Mouse (Mus musculus) liver, embryonic 11.5 days (tissue): ENCODE results near the gene Efl1. TPM values are rescaled to one million over a fixed set of nuclear protein-coding genes. Genes with fewer than 3 reads are reported as not detected.

Experiments used
- ATAC-seq: fragments of 200-750 bp; cut with Nextera tagmentation; replicated peaks from 2 replicates; pipeline ENCODE4 v1.8.0; 2017; ENCODE audit warnings: moderate number of reproducible peaks, mild to moderate bottlenecking, moderate TSS enrichment, moderate library complexity; ENCODE audit not compliant: low FRiP score
- DNase-seq: peaks from one replicate; pipeline ENCODE4 v3.0.0-alpha.2; 2017; ENCODE audit warnings: low spot score
- H3K27ac ChIP-seq: fragments of 300-500 bp; sonication (generic); 2 replicates; pipeline ENCODE4 v1.5.1; 2014; ENCODE audit warnings: mild to moderate bottlenecking, low read depth, low read length, control low read depth
- H3K27me3 ChIP-seq: fragments of 300-500 bp; sonication (generic); replicated peaks from 2 replicates; pipeline ENCODE4 v1.6.1; 2014; ENCODE audit warnings: low read length, mixed read lengths; ENCODE audit not compliant: control insufficient read depth, insufficient read depth
- H3K36me3 ChIP-seq: fragments of 300-500 bp; sonication (generic); 2 replicates; pipeline ENCODE4 v1.6.1; 2014; ENCODE audit warnings: mild to moderate bottlenecking, low read length, moderate library complexity, mixed read lengths; ENCODE audit not compliant: control insufficient read depth, insufficient read depth
- H3K4me1 ChIP-seq: fragments of 300-500 bp; sonication (generic); replicated peaks from 2 replicates; pipeline ENCODE4 v1.6.1; 2014; ENCODE audit warnings: low read length, mixed read lengths; ENCODE audit not compliant: control insufficient read depth, insufficient read depth
- H3K4me2 ChIP-seq: fragments of 300-500 bp; sonication (generic); 2 replicates; pipeline ENCODE4 v1.6.1; 2014; ENCODE audit warnings: mild to moderate bottlenecking, control low read depth, moderate library complexity
- H3K4me3 ChIP-seq: fragments of 300-500 bp; sonication (generic); 2 replicates; pipeline ENCODE4 v1.5.1; 2014; ENCODE audit warnings: low read depth, low read length, control low read depth
- H3K9ac ChIP-seq: fragments of 300-500 bp; sonication (generic); 2 replicates; pipeline ENCODE4 v1.6.1; 2014; ENCODE audit warnings: low read depth, low read length, control low read depth
- H3K9me3 ChIP-seq: fragments of 300-500 bp; sonication (generic); 2 replicates; pipeline ENCODE4 v1.6.1; 2016; ENCODE audit warnings: low read length, inconsistent platforms, mixed read lengths; ENCODE audit not compliant: control insufficient read depth
- WGBS: fragments of 180-500 bp; shearing (Covaris S2); extraction: QIAGEN DNeasy Blood & Tissue Kit; methylation state at CpG from one replicate; pipeline ENCODE4 v1.1.7; 2014; 5-methylcytosine and 5-hydroxymethylcytosine counted together
- polyA plus RNA-seq: library from polyadenylated mRNA; unstranded; fragments of >200 nt; fragmentation: Nextera tagmentation; extraction: Ambion mirVana; gene quantifications from 2 replicates; pipeline ENCODE4 v1.2.1, GENCODE M21; 2014

Efl1 gene
- 20.9 and 21.7 TPM in 2 replicates for polyA plus RNA-seq

DNA sequence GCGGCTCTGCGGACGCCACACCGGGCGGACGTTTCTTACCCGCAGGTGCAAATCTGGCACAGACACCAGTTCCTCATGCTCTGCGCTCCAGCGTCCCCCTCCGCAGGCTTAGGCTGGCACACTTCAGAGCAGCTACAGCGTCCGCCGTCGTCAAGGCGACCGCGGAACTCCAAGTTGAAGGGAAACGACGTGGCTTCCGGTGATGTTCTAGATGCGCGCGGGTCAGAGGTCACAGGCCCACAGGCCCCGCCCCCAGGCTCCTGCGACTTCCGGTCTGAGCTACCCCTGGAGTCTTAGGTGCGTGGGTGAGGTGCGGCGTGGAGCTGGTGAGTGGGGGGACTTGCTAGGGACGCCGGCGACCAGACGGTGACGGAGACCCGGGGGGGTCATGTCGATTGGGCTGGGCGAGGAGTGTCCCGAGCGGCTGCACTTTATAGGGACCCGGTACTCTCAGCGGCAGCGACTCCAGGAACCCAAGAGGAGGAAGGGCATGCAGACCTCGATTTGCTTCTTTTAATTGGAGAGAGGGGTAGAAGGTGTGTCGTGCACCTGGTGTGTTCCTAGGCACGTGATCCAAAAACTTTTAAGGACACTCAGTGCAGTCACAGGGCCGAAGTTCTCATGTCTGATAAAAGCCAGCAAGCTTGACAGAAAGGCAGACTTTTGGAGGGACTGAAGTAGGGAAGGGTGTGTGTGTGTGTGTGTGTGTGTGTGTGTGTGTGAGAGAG lies at the start of gene Efl1, which contains the start of gene Saxo2:
TSS of gene Efl1 (plus strand) at position 262 of the 728 bp plus-strand sequence.
TSS of gene Saxo2 (minus strand) at position 176 of the 728 bp plus-strand sequence.
- Histone ChIP-seq H3K4me3 (peak within 1 kb of the TSS; percentile 83), H3K36me3 (no peaks in the 10 kb centered on the region), H3K4me2 (peak within 1 kb of the TSS; percentile 75), H3K27ac (no peak within 1 kb of the TSS), H3K9ac (peak within 1 kb of the TSS; percentile 78), H3K9me3 (no peaks in the 10 kb centered on the region), H3K27me3 (no peaks in the 10 kb centered on the region), H3K4me1 (no peaks in the 10 kb centered on the region; the same call in 1 of the 2 replicates)
- ATAC-seq = peak; percentile 99
- WGBS = under 1% methylated on average over 46 of the region's 46 CpGs
- peak; percentile 92 for DNase-seq

DNA sequence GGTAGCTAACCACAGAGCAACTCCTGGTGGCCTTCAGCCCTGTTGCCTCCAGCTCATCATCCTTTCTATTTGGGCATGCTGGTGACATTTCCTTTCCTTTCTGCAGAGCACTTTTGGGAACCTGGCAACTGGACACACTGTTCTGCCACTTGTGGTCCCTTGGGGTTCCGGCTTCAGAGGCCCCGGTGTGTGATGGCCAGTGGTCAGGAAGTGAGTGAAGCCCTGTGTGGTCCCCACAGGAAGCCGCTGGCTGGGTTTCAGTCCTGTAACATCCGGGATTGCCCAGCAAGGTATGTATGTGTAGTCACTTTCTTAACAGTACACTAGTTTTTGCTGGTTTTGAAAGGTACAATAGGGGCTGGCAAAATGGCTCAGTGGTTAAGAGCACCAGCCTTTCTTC lies 46.4 kb upstream of the Efl1 start:
- ATAC-seq (no peak), DNase-seq (no peak)
- Histone ChIP-seq H3K9ac (no peak overlapping the region), H3K4me1 (no peaks in the 10 kb centered on the region), H3K27me3 (no peaks in the 10 kb centered on the region), H3K4me3 (no peak overlapping the region), H3K4me2 (no peak overlapping the region), H3K27ac (no peak overlapping the region), H3K9me3 (no peaks in the 10 kb centered on the region), H3K36me3 (no peaks in the 10 kb centered on the region)
- 45% methylated on average over 4 of the region's 4 CpGs for WGBS

DNA sequence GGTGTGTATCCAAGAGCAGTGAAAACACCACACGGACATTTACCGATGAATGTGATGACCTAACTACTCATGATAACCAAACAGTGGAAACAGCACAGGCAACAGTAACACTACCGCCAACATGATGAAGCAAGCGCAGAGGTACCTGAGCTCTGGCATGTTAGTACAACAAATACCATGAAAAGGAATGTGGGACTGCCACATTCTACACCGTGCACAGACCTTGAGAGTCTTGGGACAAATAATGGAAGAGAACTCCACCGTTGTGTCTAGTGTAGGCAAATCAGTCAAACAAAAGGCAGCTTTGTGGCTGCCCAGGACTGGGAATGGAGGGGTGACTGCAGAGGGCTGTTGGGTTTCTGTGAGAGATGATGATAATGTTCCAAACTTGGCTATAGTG lies 43.0 kb upstream of the Efl1 start:
- no peak for ATAC-seq
- no peak overlapping the region for H3K4me2 ChIP-seq
- H3K27ac ChIP-seq = no peak overlapping the region
- H3K27me3 ChIP-seq = no peaks in the 10 kb centered on the region
- H3K9ac ChIP-seq = no peak overlapping the region
- DNase-seq = no peak
- H3K9me3 ChIP-seq = no peaks in the 10 kb centered on the region
- H3K36me3 ChIP-seq = no peaks in the 10 kb centered on the region
- 79% methylated on average over 6 of the region's 6 CpGs for WGBS
- H3K4me3 ChIP-seq = no peak overlapping the region
- no peaks in the 10 kb centered on the region for H3K4me1 ChIP-seq

DNA sequence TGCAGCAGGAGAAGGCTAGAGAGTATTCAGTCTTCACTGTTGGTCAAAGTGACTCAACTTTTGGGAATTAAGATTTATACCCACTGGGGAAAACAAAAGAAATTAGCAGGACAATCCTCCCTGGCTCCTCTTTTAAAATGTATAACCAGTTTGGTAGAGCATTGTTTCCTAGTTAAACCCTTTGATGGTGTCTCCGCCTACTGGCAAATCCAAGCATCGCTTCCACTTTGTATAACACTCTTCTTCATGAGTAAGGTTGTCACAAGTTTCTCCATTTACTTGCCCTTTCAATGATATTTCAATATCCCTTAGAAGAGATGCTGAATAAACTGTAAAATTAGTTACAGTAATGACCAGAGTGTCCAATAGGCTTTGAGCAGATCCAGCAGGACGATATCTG lies 38.8 kb upstream of the Efl1 start:
- Histone ChIP-seq H3K36me3 (no peaks in the 10 kb centered on the region), H3K27ac (no peak overlapping the region), H3K9ac (no peak overlapping the region), H3K4me1 (no peaks in the 10 kb centered on the region), H3K4me2 (no peak overlapping the region), H3K9me3 (no peaks in the 10 kb centered on the region), H3K27me3 (no peaks in the 10 kb centered on the region), H3K4me3 (no peak overlapping the region)
- no peak for ATAC-seq
- WGBS = 56% methylated on average over 3 of the region's 3 CpGs
- no peak for DNase-seq

DNA sequence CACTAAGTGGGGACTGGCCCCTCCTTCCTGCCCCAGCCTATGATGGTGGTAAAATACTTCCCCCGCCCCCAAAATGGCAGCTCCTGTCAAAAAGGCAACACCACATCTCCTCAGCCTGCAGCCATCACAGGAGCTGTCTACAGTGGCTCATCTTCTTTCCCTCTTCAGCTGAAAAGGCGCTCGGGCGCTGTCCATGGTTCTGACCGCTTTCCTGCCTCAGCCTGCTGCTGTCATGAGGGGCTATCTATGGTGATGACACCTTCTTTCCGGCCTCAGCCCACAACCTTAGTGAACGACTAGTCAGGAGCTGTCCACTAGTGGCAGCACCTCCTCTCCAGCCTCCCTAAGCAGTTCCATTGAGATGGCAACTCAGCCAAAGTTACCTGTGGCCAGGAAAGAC lies 23.1 kb upstream of the Efl1 start:
- WGBS = 12% methylated on average over 7 of the region's 7 CpGs
- H3K27ac ChIP-seq = no peak overlapping the region
- DNase-seq (peak; percentile 68), ATAC-seq (no peak)
- no peaks in the 10 kb centered on the region for H3K9me3 ChIP-seq
- no peaks in the 10 kb centered on the region for H3K27me3 ChIP-seq
- no peak overlapping the region for H3K4me2 ChIP-seq
- no peak overlapping the region for H3K4me3 ChIP-seq
- H3K4me1 ChIP-seq = no peaks in the 10 kb centered on the region
- no peaks in the 10 kb centered on the region for H3K36me3 ChIP-seq
- no peak overlapping the region for H3K9ac ChIP-seq

DNA sequence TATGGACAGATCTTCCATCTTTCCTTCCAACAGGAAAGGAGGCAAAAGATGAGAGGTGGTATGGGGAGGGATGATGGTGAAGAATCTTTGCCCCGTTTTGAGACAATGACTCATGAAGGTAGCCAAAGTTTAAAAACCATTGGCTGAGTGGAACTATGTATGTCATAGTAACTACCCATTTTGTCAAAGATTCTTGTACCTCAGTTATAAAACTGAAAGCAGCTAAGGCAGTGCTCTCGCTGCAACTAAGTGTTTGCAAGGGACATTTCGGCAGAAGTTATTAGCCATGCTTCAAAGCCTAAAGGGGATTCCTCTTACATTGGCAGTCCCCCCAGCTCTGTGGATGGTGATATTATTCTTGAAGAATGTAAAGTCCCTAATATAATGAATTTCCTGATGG lies 1.2 kb upstream of the Efl1 start:
- Histone ChIP-seq H3K9ac (no peak overlapping the region), H3K9me3 (no peaks in the 10 kb centered on the region), H3K4me1 (no peaks in the 10 kb centered on the region; the same call in 1 of the 2 replicates), H3K4me2 (no peak overlapping the region), H3K36me3 (no peaks in the 10 kb centered on the region), H3K27me3 (no peaks in the 10 kb centered on the region), H3K27ac (no peak overlapping the region), H3K4me3 (no peak overlapping the region)
- no peak for ATAC-seq
- 85% methylated on average over 3 of the region's 3 CpGs for WGBS
- DNase-seq = no peak

DNA sequence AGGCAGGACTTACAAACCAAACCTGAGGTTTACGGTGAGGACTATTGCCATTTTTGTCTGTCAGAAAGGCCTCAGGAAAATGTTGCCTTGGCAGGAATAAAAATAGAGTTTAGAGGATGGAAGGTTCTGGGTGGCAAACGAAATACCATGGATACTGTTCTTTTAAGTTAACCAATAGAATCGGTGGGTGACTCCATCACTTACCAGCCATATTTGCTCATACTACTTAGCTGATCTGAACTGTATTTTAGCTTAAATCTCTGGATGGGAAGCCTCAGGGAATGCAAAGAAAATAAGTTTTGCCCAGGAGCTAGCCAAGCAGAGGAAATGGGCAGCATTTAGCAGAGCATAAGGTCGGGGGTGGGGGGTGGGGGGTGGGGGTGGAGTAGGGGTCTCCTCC lies 505 bp upstream of the Efl1 start:
- peak overlapping the region; percentile 83 for H3K4me3 ChIP-seq
- H3K36me3 ChIP-seq = no peaks in the 10 kb centered on the region
- H3K9me3 ChIP-seq = no peaks in the 10 kb centered on the region
- WGBS = 26% methylated on average over 4 of the region's 4 CpGs
- no peaks in the 10 kb centered on the region; the same call in 1 of the 2 replicates for H3K4me1 ChIP-seq
- DNase-seq (no peak), ATAC-seq (no peak)
- peak overlapping the region; percentile 25; the same call in 1 of the 2 replicates for H3K9ac ChIP-seq
- H3K27ac ChIP-seq = no peak overlapping the region
- H3K27me3 ChIP-seq = no peaks in the 10 kb centered on the region
- peak overlapping the region; percentile 75 for H3K4me2 ChIP-seq

DNA sequence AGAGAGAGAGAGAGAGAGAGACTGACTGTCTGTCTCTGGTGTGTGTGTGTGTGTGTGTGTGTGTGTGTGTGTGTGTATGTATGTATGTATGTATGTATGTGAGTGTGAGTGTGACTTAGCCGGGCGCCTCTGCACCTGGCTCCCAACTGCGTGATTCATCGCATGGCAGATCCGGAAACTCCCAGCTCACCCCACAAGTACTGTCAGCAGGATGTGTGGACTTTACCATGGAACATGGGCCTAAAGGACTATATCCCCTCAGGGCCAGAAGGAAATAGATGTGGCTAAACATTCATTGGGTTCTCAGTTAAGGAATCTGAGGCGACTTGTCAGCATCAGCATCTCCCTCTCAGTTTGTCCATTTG lies 649 bp downstream of the Efl1 start:
- H3K27me3 ChIP-seq = no peaks in the 10 kb centered on the region
- peak overlapping the region; percentile 83 for H3K4me3 ChIP-seq
- H3K36me3 ChIP-seq = no peaks in the 10 kb centered on the region
- no peak for DNase-seq
- no peak overlapping the region for H3K27ac ChIP-seq
- WGBS = 20% methylated on average over 6 of the region's 6 CpGs
- H3K9ac ChIP-seq = peak overlapping the region; percentile 78
- H3K9me3 ChIP-seq = no peaks in the 10 kb centered on the region
- H3K4me2 ChIP-seq = peak overlapping the region; percentile 75
- no peaks in the 10 kb centered on the region; the same call in 1 of the 2 replicates for H3K4me1 ChIP-seq
- ATAC-seq = peak; percentile 21; the same call in 1 of the 2 replicates

DNA sequence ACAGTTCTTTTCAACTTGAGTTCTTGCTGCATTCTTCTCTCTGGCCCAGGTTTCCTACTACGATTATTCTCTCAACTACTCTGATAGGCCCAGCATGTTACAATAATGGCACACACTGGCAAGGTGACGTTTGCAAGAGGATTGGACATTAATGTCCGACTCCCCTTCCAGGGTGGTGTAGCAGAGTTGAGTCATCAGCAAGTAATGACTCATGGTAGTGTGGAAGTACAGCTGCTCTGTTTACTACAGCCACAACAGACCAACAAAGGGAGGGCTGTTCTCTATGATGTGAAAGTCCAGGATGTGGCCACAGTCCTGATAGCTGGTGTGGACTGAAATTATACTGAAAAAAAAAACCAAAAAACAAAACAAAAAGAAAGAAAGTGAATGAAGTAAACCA lies 16.2 kb downstream of the Efl1 start:
- H3K4me2 ChIP-seq = no peak overlapping the region
- WGBS = 81% methylated on average over 3 of the region's 3 CpGs
- no peak overlapping the region for H3K9ac ChIP-seq
- H3K27ac ChIP-seq = no peak overlapping the region
- H3K36me3 ChIP-seq = peaks cover 9% of the 10 kb centered on the region; the same call in 1 of the 2 replicates
- H3K27me3 ChIP-seq = no peaks in the 10 kb centered on the region
- no peaks in the 10 kb centered on the region for H3K4me1 ChIP-seq
- no peak overlapping the region for H3K4me3 ChIP-seq
- H3K9me3 ChIP-seq = no peaks in the 10 kb centered on the region
- DNase-seq (no peak), ATAC-seq (no peak)
